Mouse (Mus musculus) layer of hippocampus, adult 2 months (tissue): ENCODE measurements around the gene Cttnbp2nl. TPM values are rescaled to one million over a fixed set of nuclear protein-coding genes. Genes with fewer than 3 reads are reported as not detected.

ENCODE experiments used
- DNase-seq, 2 experiments: peaks; one replicate each; pipeline ENCODE4 v3.0.0; 2022; ENCODE audit warnings: low spot score in 2 of 2
- H3K27ac ChIP-seq: fragments of 200-600 bp; 2 replicates; pipeline ENCODE4 v1.8.1; 2022
- H3K4me3 ChIP-seq: fragments of 200-600 bp; 2 replicates; pipeline ENCODE4 v1.8.1; 2022; ENCODE audit warnings: mild to moderate bottlenecking
- CTCF ChIP-seq: fragments of 200-600 bp; conservative IDR thresholded peaks from 2 replicates; pipeline ENCODE4 v1.8.1; 2022; ENCODE audit warnings: antibody characterized with exemption, mild to moderate bottlenecking, moderate library complexity
- long read RNA-seq, 2 experiments: library from polyadenylated mRNA; stranded (forward); transcript quantifications; one replicate each; pipeline ENCODE4 v2.0.0; 2021; ENCODE audit warnings: borderline mapping rate in 2 of 2
- total RNA-seq, 2 experiments: library from RNA; stranded (reverse); gene quantifications; 2 replicates each; pipeline ENCODE4 v1.2.3; 2021

Gene Cttnbp2nl
- total RNA-seq = 10 to 100 TPM; 21.1 to 25.4 TPM
- long read RNA-seq, experiment 1, full-length matches to known transcripts = 9 of 16 reads
- long read RNA-seq, experiment 1, partial matches to known transcripts = 1 of 16 reads
- long read RNA-seq, experiment 1, other reads (novel, unspliced or antisense) = 6 of 16 reads
- long read RNA-seq, experiment 2, full-length matches to known transcripts = 13 of 24 reads
- long read RNA-seq, experiment 2, partial matches to known transcripts = 2 of 24 reads
- long read RNA-seq, experiment 2, other reads (novel, unspliced or antisense) = 9 of 24 reads

- no peak for TF ChIP-seq CTCF
- peak; percentile 98 to 99 for DNase-seq
- Histone ChIP-seq H3K4me3 (peak within 1 kb of the TSS; percentile 99), H3K27ac (peak within 1 kb of the TSS; percentile 94)
These were observed at the start of gene Cttnbp2nl for GRCm38 (mm10) chr3:105052937-105053697. Gene Cttnbp2nl (minus strand): TSS chr3:105053146.

- Histone ChIP-seq H3K27ac (no peak overlapping the region), H3K4me3 (no peak overlapping the region)
- DNase-seq = no peak
- TF ChIP-seq CTCF = no peak
These were observed 47.3 kb upstream of the Cttnbp2nl start for GRCm38 (mm10) chr3:105100270-105100589.

- Histone ChIP-seq H3K4me3 (no peak overlapping the region), H3K27ac (no peak overlapping the region)
- no peak for DNase-seq
- no peak for TF ChIP-seq CTCF
These were observed 46.8 kb upstream of the Cttnbp2nl start for GRCm38 (mm10) chr3:105099526-105100269.

GRCm38 (mm10) chr3:105097581-105097980 lies 44.6 kb upstream of the Cttnbp2nl start:
- no peak for DNase-seq
- Histone ChIP-seq H3K27ac (no peak overlapping the region), H3K4me3 (no peak overlapping the region)
- no peak for TF ChIP-seq CTCF

GRCm38 (mm10) chr3:105095026-105095425 lies 42.1 kb upstream of the Cttnbp2nl start:
- Histone ChIP-seq H3K4me3 (no peak overlapping the region), H3K27ac (no peak overlapping the region)
- TF ChIP-seq CTCF = no peak
- no peak for DNase-seq

- Histone ChIP-seq H3K27ac (no peak overlapping the region), H3K4me3 (no peak overlapping the region)
- peak; percentile 48 for TF ChIP-seq CTCF
- no peak for DNase-seq
These were observed 41.5 kb upstream of the Cttnbp2nl start for GRCm38 (mm10) chr3:105094448-105094847.

- DNase-seq = no peak
- no peak for TF ChIP-seq CTCF
- H3K27ac ChIP-seq = no peak overlapping the region
- no peak overlapping the region for H3K4me3 ChIP-seq
These were observed 40.0 kb upstream of the Cttnbp2nl start for GRCm38 (mm10) chr3:105092721-105093505.

- DNase-seq = peak; percentile 68 to 69
- H3K4me3 ChIP-seq = no peak overlapping the region
- no peak overlapping the region for H3K27ac ChIP-seq
- peak; percentile 84 for TF ChIP-seq CTCF
These were observed 38.0 kb upstream of the Cttnbp2nl start for GRCm38 (mm10) chr3:105090981-105091380.

- Histone ChIP-seq H3K27ac (no peak overlapping the region), H3K4me3 (no peak overlapping the region)
- no peak for TF ChIP-seq CTCF
- no peak for DNase-seq
These were observed 37.2 kb upstream of the Cttnbp2nl start for GRCm38 (mm10) chr3:105090147-105090546.

- Histone ChIP-seq H3K4me3 (no peak overlapping the region), H3K27ac (no peak overlapping the region)
- no peak for TF ChIP-seq CTCF
- DNase-seq = no peak
These were observed 35.7 kb upstream of the Cttnbp2nl start for GRCm38 (mm10) chr3:105088638-105089037.

GRCm38 (mm10) chr3:105087344-105087743 lies 34.4 kb upstream of the Cttnbp2nl start:
- Histone ChIP-seq H3K27ac (no peak overlapping the region), H3K4me3 (no peak overlapping the region)
- DNase-seq = no peak
- TF ChIP-seq CTCF = no peak

- TF ChIP-seq CTCF = peak; percentile 93
- Histone ChIP-seq H3K27ac (0 out of 2 replicates have a peak overlapping the region, but pooled peaks have one; percentile 32), H3K4me3 (no peak overlapping the region)
- peak; percentile 83 to 84 for DNase-seq
These were observed 25.4 kb upstream of the Cttnbp2nl start for GRCm38 (mm10) chr3:105078231-105078826.
